ENCODE assay signal across 13 mouse cellular contexts in the genomic region with DNA sequence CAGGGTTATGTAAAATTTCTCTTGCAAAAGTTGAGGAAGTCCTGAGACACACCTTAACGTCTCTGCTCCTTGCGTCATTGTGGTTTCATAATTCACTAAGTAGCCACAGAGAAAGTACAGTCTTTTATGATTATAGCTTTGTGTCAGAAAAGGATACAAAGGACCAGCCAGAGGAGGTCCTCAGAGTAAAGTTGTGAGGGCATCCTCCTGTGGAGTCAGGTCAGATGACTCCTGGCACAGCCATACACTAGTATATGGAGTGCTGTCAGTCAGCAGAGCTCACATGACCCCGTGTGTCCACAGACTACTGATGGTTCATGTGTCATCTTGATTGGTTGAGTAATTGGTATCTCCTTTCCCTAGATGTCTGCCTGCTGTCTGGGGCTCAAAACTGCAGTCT. TPM values are rescaled to one million over a fixed set of nuclear protein-coding genes. Genes with fewer than 3 reads are reported as not detected.
DNase-seq lines count a peak whose midpoint lies in the region; ATAC-seq lines count a peak whose summit lies in the region.
"Had no signal": no experiment of that assay in that cellular context is flagged by ENCODE, and none has a peak within 500 bp of the region (broad histone marks: within the 10 kb centered on the region; RNA-seq: fewer than 3 reads in every experiment).

No protein-coding gene starts in this region.

- H3K36me3 ChIP-seq in hindbrain, embryonic 13.5 days = peaks cover 10% of the 10 kb centered on the region
- H3K36me3 ChIP-seq in hindbrain, embryonic 14.5 days (replicated peaks; ENCODE audit: control insufficient read depth, insufficient read depth) = no peaks in the 10 kb centered on the region; the same call in 1 of the 2 replicates
- H3K36me3 ChIP-seq in neural tube, embryonic 13.5 days = peaks cover 10% of the 10 kb centered on the region; the same call in 1 of the 2 replicates
- no peaks in the 10 kb centered on the region for H3K36me3 ChIP-seq in splenic B cell, adult 2 months (ENCODE audit: control insufficient read depth, insufficient read depth, low read length, poor library complexity, severe bottlenecking)

- no peaks in the 10 kb centered on the region for H3K27me3 ChIP-seq in hindbrain, embryonic 13.5 days
- H3K27me3 ChIP-seq in hindbrain, embryonic 14.5 days (ENCODE audit: control insufficient read depth, insufficient read depth, low read length) = no peaks in the 10 kb centered on the region
- H3K27me3 ChIP-seq in neural tube, embryonic 13.5 days = no peaks in the 10 kb centered on the region
- H3K27me3 ChIP-seq in splenic B cell, adult 2 months (ENCODE audit: control insufficient read depth, insufficient read depth, low read length, poor library complexity, severe bottlenecking) = no peaks in the 10 kb centered on the region
- H3K27me3 ChIP-seq: neural tube, embryonic 12.5 days had no signal

- ATAC-seq in hindbrain, embryonic 13.5 days (ENCODE audit: low FRiP score) = peak; percentile 34; the same call in 1 of the 2 replicates
- ATAC-seq in hindbrain, embryonic 14.5 days (ENCODE audit: low FRiP score) = no peak
- 0 out of 2 replicates have a peak, but pooled peaks have one; percentile 19 for ATAC-seq in neural tube, embryonic 13.5 days (ENCODE audit: low read depth)

- no peak overlapping the region for H3K4me3 ChIP-seq in hindbrain, embryonic 13.5 days
- H3K4me3 ChIP-seq in hindbrain, embryonic 14.5 days (replicated peaks; ENCODE audit: low read length) = no peak overlapping the region
- H3K4me3 ChIP-seq in neural tube, embryonic 13.5 days = no peak overlapping the region
- H3K4me3 ChIP-seq: neural tube, embryonic 12.5 days had no signal

- no peak overlapping the region for H3K27ac ChIP-seq in hindbrain, embryonic 13.5 days
- H3K27ac ChIP-seq in hindbrain, embryonic 14.5 days = no peak overlapping the region
- H3K27ac ChIP-seq in neural tube, embryonic 13.5 days (replicated peaks) = no peak overlapping the region
- H3K27ac ChIP-seq: kidney, postnatal 0 days; neural tube, embryonic 12.5 days had no signal

- H3K9me3 ChIP-seq in hindbrain, embryonic 13.5 days = 0 out of 2 replicates have a peak, but pooled peaks cover under 1% of the 10 kb centered on the region
- H3K9me3 ChIP-seq in hindbrain, embryonic 14.5 days (ENCODE audit: control insufficient read depth, low read length) = no peaks in the 10 kb centered on the region
- H3K9me3 ChIP-seq in neural tube, embryonic 13.5 days = peaks cover 9% of the 10 kb centered on the region; the same call in 1 of the 2 replicates

- no peak overlapping the region for H3K9ac ChIP-seq in hindbrain, embryonic 13.5 days
- no peak overlapping the region for H3K9ac ChIP-seq in hindbrain, embryonic 14.5 days
- H3K9ac ChIP-seq in neural tube, embryonic 13.5 days = no peak overlapping the region
- H3K9ac ChIP-seq: lung, embryonic 14.5 days; neural tube, embryonic 12.5 days had no signal

- 74% methylated on average over 3 of the region's 3 CpGs for WGBS in hindbrain, embryonic 13.5 days
- WGBS in hindbrain, embryonic 14.5 days = 73% methylated on average over 3 of the region's 3 CpGs
- WGBS in neural tube, embryonic 13.5 days = 85% methylated on average over 3 of the region's 3 CpGs

- DNase-seq in hindbrain, embryonic 14.5 days (ENCODE audit: low spot score) = no peak
- DNase-seq in neural tube, embryonic 10.5 days (ENCODE audit: extremely low spot score, low spot score) = no peak
- DNase-seq in induced T-regulatory cell, adult 2 months (ENCODE audit: low read depth) = peak; percentile 77
- peak; percentile 83 for DNase-seq in splenic B cell, adult 2 months (ENCODE audit: low read depth, low spot score)
- DNase-seq in gastrocnemius, postnatal 4 days (ENCODE audit: low spot score in 2 of 2) = no peak
- no peak for DNase-seq in right cerebral cortex, adult 18-20 months
- DNase-seq: lung, embryonic 14.5 days; thymus, postnatal 14 days had no signal

- peaks cover 40% of the 10 kb centered on the region for H3K4me1 ChIP-seq in hindbrain, embryonic 13.5 days (replicated peaks)
- H3K4me1 ChIP-seq in hindbrain, embryonic 14.5 days (replicated peaks; ENCODE audit: control insufficient read depth, insufficient read depth, low read length) = peaks cover 24% of the 10 kb centered on the region
- peaks cover 41% of the 10 kb centered on the region for H3K4me1 ChIP-seq in neural tube, embryonic 13.5 days (replicated peaks)

- H3K4me2 ChIP-seq in hindbrain, embryonic 13.5 days = no peak overlapping the region
- H3K4me2 ChIP-seq in hindbrain, embryonic 14.5 days (replicated peaks) = no peak overlapping the region
- H3K4me2 ChIP-seq in neural tube, embryonic 13.5 days = no peak overlapping the region
- H3K4me2 ChIP-seq: lung, embryonic 14.5 days; neural tube, embryonic 12.5 days had no signal

RNA-seq across cellular contexts. Expression of gene Spin1, which starts 15.1 kb away (rescaled TPM):
- 132 and 133 TPM in 2 replicates for polyA plus RNA-seq in hindbrain, embryonic 13.5 days (2015; fragmentation: Nextera tagmentation; extraction: Ambion mirVana)
- 172 and 194 TPM in 2 replicates for polyA plus RNA-seq in hindbrain, embryonic 14.5 days (2014; fragmentation: Nextera tagmentation; extraction: Ambion mirVana)
- 121 and 133 TPM in 2 replicates for polyA plus RNA-seq in neural tube, embryonic 13.5 days (2015; fragmentation: Nextera tagmentation; extraction: Ambion mirVana)
- total RNA-seq in gastrocnemius, postnatal 4 days (2021) = 10 to 100 TPM; 52.2 to 53.9 TPM

RNA-seq across cellular contexts. Expression of gene Nxnl2, which starts 55.1 kb away (rescaled TPM):
- polyA plus RNA-seq in hindbrain, embryonic 13.5 days (2015; fragmentation: Nextera tagmentation; extraction: Ambion mirVana) = 0.76 and 0.77 TPM in 2 replicates
- polyA plus RNA-seq in hindbrain, embryonic 14.5 days (2014; fragmentation: Nextera tagmentation; extraction: Ambion mirVana) = 3.0 and 3.3 TPM in 2 replicates
- 0.50 and 0.92 TPM in 2 replicates for polyA plus RNA-seq in neural tube, embryonic 13.5 days (2015; fragmentation: Nextera tagmentation; extraction: Ambion mirVana)
- total RNA-seq in gastrocnemius, postnatal 4 days (2021) = 1 to 10 TPM in 1 of 2 experiments, under 1 TPM in 1; 0.54 to 1.0 TPM
- total RNA-seq: gastrocnemius, adult 8-10 months had no signal

Comparison
In these comparisons a context has a peak if more than half of its experiments do, and no peak if none do; other contexts are left out.
1. DNase-seq: peak in induced T-regulatory cell, adult 2 months (single experiment) and splenic B cell, adult 2 months (single experiment); none in hindbrain, embryonic 14.5 days (single experiment), neural tube, embryonic 10.5 days (single experiment), gastrocnemius, postnatal 4 days (0 of 2) and right cerebral cortex, adult 18-20 months (single experiment).